Mouse (Mus musculus) lung, postnatal 25 days (tissue): ENCODE measurements around the gene Nup107.
"Not testable (repeated sequence)": the region's sequence is repeated elsewhere in the genome, so short reads cannot be mapped to it uniquely, and the experiment has no call there.

Experiments used
- DNase-seq: peaks from one replicate; pipeline ENCODE4 v3.0.0; 2022; ENCODE audit warnings: low spot score

The Nup107 gene

GRCm38 (mm10) chr10:117763588-117764190, 28.8 kb downstream of the Nup107 start:
- no peak for DNase-seq

- no peak for DNase-seq
Measured at GRCm38 (mm10) chr10:117762966-117763365, 29.5 kb downstream of the Nup107 start.

GRCm38 (mm10) chr10:117762281-117762830, 30.1 kb downstream of the Nup107 start:
- DNase-seq: no peak

- no peak for DNase-seq
Measured at GRCm38 (mm10) chr10:117761551-117761950, 31.0 kb downstream of the Nup107 start.

- no peak for DNase-seq
Measured at GRCm38 (mm10) chr10:117760831-117761335, 31.6 kb downstream of the Nup107 start.

GRCm38 (mm10) chr10:117759844-117760630, 32.5 kb downstream of the Nup107 start:
- DNase-seq: no peak

GRCm38 (mm10) chr10:117758749-117759727, 33.5 kb downstream of the Nup107 start:
- DNase-seq: no peak

- DNase-seq: not testable (repeated sequence)
Measured at GRCm38 (mm10) chr10:117758344-117758743, 34.2 kb downstream of the Nup107 start.

GRCm38 (mm10) chr10:117757796-117758342, 34.6 kb downstream of the Nup107 start:
- no peak for DNase-seq

- no peak for DNase-seq
Measured at GRCm38 (mm10) chr10:117757259-117757658, 35.2 kb downstream of the Nup107 start.

GRCm38 (mm10) chr10:117756784-117757183, 35.7 kb downstream of the Nup107 start:
- no peak for DNase-seq

GRCm38 (mm10) chr10:117755799-117756467, 36.6 kb downstream of the Nup107 start:
- no peak for DNase-seq

- no peak for DNase-seq
Measured at GRCm38 (mm10) chr10:117755086-117755798, 37.3 kb downstream of the Nup107 start.

GRCm38 (mm10) chr10:117754609-117754940, 37.9 kb downstream of the Nup107 start:
- no peak for DNase-seq

GRCm38 (mm10) chr10:117753711-117754608, 38.5 kb downstream of the Nup107 start:
- no peak for DNase-seq

- no peak for DNase-seq
Measured at GRCm38 (mm10) chr10:117752851-117753647, 39.5 kb downstream of the Nup107 start.

GRCm38 (mm10) chr10:117752304-117752821, 40.1 kb downstream of the Nup107 start:
- no peak for DNase-seq

GRCm38 (mm10) chr10:117751744-117752143, 40.8 kb downstream of the Nup107 start:
- no peak for DNase-seq
